Mouse (Mus musculus) ovary, adult 18-20 months (tissue): ENCODE measurements at regions not wholly inside any gene's neighbourhood (a gene's known extent, or its start where the extent isn't known, plus 50 kb on each side); places are given as distances from the start of the nearest gene placed in this dataset.

Experiments used
- DNase-seq: peaks from one replicate; pipeline ENCODE4 v3.0.0; 2022; ENCODE audit warnings: low spot score, mixed read lengths

DNA sequence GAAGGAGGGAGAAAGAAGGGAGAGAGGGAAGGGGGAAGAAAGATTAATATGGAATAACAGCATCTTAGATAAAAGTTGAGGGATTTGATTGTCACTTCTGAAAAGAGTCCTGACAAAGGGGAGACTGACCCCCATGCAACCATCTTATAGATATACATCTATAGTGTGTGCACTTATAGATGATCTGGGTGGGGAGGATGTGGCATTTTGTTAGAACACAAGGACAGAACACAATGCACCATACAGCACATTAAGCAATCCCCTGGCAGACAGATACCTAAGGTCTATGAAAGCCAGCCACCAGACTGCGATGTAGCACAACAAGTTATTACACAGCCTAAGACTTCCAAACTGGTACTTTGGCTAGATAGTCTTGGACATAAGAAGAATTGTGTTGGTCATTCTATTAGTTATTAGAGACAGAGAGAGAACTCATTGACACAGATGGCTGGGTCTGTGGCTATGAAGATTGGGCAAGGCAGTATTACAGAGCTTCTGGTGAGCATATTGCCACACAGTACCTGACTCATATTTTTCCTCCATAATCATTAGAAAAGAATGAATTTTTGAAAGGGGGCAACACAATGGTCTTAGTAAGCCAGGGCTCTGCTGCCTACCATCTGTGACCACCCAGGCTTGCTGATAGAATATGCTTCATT is 126.3 kb upstream of the Itgb1 start:
- DNase-seq: no peak

DNA sequence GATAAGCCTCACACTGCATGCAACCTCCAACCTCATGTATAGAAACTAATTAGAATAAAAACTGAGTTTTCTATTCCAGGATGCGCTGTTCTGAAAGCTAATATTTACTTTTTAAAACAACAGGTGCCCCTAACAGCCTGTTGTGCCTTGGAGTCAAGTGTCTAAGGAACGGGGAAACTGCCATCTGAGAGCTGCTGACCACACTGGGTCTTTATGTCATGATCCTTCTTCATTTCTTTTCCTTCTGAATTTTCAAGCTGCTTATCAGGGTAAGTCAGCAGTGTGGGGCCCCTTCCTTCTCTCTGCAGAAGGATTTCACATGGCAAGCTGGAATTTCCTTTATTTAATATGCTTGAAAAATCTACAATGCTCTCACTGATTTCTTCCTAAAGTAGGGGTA is 125.0 kb upstream of the Itgb1 start:
- no peak for DNase-seq

DNA sequence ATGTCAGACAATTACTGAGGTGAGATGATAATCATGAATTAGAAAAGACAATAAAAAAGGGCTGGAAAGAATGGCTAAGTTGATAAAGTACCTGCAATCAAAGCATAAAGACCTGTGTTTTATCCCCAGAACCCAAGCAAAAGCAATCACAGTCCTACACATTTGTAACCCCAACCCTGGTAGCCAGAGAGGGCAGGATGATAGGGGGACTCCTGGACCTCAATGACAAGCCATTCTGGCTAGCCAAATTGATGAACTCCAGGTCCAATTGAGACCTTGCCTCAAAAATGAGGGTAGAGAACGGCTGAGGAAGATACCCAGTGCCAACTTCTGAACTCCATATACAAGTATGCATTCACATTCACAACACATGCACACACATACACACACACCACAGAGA is 124.4 kb upstream of the Itgb1 start:
- no peak for DNase-seq

DNA sequence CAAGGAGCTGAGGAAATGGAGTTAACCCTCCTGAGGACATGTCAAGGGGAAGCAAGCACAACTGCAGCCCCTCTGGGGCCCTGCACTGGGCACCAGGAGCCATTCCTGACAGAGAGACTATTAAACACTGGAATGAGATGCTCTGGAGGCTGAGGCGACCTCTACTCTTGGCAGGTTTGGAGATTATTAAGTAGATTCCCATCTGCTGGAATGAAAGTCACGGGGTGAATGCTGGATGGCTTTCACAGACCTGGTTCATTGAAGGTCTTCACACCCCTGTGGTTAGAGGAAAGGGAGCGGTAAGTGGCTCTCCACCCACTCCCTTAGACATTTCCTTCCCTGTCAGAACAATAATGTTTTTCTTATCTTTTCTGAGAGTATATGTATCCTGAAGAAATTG is 122.8 kb upstream of the Itgb1 start:
- no peak for DNase-seq

DNA sequence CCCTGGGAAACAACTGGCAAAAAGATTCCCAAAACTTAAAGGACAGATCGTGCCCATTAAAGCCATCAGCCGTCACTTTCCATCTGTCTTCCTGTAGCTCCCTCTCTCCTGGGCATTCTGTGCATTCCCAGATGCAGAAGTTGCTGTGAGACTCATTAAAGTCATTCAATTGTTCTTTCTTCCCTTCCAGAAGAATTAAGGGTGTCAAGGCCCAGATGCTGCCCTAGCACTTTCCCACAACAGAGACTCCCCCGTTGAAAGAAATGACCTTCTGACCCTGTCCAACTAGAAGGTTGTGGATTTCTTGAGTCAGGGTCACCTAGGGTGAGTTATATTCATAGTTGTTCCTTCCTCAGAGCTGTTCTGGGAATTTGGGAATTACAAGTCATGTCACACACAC is 121.7 kb upstream of the Itgb1 start:
- DNase-seq: no peak

DNA sequence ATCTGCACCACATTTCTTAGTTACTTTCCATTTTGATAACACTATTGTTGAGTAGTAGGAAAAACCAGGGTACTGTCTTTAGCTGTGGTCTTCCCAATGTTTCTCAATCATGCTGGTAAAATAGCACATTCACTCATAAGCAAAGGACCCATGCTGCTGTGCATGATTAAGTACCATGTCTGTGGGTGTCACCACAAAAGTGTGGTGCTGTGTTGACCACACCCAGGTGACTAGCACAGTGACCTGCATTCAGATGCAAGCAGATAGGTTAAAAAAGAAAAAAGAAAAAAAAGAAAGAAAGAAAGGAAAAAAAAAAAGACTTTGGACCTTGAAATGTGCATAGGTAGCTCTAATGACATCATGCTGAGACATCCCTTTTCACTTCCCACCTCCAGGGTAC is 113.2 kb upstream of the Itgb1 start:
- no peak for DNase-seq

DNA sequence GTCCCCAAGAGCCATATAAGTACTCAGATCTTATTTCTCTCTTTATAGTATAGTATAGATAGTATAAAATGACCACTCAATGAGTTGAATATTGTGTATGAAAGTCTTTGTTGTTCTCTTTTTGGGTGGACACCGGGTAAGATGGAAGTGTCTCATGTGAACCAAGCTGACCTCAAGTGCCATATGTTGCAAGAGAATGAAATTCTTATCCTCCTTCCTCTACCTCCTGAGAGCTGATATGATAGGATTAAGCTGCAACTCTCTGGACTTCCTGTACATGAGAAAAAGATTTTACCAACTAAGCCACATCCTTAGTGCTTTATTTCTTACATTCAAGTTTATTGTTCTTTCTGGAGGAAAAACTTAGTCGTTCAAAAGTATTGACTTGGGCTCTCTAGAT is 91.3 kb upstream of the Itgb1 start:
- DNase-seq: no peak

DNA sequence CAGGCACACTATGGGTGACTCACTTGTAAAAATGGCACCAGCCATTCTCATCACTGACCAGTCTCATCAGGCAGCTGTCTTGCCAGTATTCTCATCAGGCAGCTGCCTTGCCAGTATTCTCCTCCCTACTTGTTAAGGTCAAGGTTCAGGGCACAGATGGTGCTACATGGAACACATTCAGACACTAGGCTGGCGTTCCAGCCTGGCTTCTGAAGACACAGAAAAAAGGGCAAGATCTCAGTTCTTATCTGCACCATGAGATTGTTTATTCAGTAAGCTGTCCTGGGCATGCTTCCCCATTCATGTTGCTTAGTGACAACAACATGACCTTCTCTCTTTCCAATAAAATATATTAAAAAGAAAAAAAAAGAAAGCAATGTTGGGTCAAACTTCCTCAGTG is 90.7 kb upstream of the Itgb1 start:
- DNase-seq: peak; percentile 5

DNA sequence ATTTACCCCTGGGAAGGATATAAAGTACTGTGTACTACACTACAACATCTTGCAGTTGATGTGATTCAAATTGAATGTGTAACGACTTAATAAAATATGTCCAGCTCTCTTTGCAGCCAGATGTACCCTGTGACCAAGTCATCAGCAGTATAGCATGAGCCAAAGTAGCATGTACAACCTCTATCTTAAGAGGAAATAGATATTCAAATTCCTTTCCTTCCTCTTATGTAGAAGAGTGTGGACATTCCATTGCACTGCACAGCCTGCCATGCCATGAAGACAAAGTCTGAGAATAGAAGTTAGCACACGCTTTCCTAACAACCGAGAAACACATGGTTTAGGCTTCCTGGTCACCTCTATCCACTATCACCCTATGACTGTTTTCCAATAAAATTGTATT is 79.9 kb upstream of the Itgb1 start:
- no peak for DNase-seq

DNA sequence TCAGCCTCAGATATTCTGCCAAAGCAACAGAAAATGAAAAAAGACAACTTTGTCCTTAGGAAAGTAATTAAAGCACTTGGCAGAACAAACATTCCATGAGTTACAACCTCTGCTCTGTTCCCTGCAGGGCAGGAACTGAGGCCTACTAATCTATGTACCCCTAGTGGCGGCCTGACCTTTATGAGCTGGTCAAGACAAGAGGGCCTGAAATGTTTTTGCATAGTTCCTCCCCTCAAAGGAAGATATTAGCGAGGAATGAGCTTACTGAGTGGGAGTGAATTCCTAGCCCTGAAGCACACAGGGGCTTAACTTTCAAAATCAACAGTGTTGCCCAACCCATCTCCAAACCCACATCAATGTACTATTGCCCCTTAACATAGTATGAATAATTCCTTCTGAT is 76.6 kb upstream of the Itgb1 start:
- DNase-seq: no peak

DNA sequence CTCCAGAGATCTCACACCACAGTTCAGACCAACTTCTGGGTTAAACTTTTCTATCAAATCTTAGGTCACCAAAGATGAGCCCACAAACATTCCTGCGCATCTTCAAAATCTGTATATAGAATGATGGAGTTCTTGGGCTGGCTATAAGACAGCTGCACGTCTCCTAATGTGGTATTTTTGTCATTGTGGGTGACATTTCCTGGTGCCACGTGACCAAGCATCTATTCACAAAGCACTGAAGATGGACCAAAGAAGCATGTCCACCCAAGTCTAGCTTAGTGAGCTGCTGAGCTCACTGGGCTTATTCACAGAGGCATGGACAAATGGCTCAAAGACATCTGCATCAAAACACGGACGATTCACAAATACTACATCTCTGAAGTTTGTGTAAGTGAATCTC is 72.8 kb upstream of the Itgb1 start:
- no peak for DNase-seq

DNA sequence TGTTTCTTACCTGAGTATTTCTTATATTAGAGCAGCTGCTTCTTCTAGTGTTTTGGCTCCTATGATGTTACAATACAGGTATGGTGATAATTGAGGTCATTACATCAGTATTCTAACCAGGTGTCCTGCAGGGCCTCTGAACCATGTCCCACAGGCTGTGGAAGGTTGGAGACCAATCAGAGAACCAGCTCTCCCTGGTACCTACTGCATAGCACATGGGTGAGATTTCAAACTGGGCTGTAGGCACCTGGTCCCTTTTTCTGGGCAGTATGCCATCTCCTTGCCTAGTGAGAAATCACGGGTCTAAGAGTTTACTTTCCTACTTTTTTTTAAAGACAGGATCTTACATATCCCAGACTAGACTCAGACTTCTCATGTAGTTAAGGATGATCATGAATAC is 67.6 kb upstream of the Itgb1 start:
- no peak for DNase-seq

DNA sequence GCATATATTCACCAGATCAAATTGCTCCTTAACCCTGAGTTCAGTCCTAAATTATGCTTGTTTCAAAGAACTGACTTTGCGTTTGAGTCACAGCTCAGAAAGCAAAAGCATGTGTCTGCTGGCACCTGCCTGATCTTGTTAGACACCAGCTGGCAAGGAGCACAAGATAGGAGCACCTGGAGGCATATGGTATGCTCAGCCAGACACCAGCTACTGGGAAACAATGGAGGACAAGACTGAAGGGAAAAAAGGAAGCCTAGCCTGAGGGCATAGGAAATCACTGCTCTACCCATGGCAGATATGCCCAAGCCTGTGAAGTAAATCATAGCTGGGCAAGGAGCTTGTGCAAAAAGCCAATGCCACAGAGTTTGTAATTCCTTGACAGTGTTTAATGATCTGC is 66.4 kb upstream of the Itgb1 start:
- no peak for DNase-seq
